Mouse (Mus musculus): ENCODE measurements around the gene Otos.

DNA sequence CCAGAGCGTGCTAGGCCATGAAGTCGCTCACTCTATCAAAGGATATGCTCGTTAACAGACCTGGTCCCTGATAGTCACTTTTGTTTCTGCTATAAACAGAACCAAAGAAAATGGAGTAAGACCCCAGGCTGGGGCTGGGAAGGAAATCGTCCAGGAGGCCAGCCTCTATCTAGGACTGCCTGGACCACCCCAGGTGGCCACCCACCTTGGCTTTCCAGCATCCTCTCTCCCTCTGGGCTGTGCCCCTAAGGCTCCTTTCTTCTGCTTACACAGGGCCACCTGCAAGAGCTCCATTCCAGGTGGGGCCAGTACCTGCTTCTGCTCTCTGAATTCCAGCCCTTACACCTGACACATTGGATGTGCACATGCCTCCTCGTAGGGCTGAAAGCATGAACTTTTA, 16.4 kb downstream of the Otos start:
- TF ChIP-seq CTCF (IDR thresholded peaks at IDR 0.05; ENCODE audit: borderline replicate concordance, insufficient read depth, low read depth, low read length) = no peak
- no peak for TF ChIP-seq POLR2A (IDR thresholded peaks at IDR 0.05; ENCODE audit: borderline replicate concordance, insufficient read depth, low read length)
